Mouse (Mus musculus): ENCODE results near the gene Gsn.
A peak's percentile ranks its signal among the peaks of the same experiment; 100 is the strongest.

Gsn gene

DNA sequence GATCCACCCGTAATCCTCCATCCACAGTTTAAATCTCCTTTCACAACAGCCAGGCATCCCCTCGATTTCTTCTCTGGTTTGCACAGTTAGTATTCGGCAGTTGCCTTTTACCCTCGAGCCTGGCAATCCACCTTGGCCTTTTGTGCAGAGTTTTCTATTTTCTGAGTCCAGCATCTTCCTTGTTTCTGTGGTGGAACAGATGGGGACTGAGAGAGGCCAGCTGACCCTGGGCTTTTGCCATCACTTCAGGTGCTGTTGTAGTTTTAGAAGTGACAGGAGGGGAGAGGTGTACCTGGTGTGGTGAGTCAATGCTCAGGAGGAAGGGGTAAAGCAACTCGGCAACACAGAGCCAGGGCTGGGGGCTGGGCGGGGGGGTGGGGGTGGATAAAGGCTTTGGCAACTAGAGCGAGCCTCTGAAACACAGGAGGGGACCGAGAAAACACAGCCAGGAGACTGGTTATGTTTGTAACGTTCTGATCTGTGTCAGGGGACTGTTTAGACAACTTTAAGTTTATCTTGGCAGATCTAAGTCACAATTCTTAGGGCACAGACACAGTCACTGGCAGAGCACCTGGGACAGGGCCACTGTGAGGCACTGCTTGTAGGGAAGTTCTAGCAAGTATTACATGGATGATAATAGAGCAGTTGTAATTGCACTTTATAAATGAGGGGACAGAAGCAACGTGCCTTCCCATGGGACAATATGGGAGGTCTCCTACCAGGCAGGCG lies 72.0 kb downstream of the Gsn start:
- DNase-seq = no peak

DNA sequence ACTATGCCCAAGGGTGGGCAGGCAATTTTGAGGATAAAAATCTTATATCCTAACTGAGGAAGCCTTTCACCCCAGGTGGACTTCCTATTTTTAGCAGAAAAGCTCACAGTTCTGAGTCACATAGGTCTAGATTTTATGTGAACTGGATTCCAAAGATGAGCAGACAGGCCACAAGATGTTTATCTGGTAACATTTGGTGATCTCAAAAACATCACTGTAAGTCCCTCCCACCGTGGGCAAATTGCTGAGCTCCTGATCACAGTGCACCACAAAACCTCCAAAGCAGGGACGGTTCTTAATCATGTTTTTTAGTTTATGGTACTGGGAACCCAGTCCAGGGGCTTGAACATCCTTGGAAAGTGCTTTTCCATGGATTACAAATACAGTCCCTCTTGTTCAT lies 72.9 kb downstream of the Gsn start:
- no peak for DNase-seq

DNA sequence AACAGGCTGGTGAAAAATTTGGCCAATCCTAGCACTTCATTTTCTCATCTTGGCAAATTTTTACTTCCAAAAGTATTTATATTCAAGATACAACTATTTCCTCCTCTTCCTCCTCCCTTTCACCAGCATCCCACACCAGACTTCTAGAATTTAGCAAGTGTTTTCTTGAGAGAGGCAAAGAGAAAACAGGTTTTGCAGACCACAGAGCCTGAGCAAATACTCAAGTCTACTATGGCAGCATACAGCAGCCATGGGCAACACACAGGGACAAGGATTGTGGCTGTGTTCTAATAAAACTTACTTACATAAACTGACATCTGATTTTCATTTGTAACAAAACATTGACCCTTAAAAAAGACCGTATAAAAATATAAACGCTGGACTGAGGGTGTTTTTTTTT lies 75.0 kb downstream of the Gsn start:
- DNase-seq = no peak

DNA sequence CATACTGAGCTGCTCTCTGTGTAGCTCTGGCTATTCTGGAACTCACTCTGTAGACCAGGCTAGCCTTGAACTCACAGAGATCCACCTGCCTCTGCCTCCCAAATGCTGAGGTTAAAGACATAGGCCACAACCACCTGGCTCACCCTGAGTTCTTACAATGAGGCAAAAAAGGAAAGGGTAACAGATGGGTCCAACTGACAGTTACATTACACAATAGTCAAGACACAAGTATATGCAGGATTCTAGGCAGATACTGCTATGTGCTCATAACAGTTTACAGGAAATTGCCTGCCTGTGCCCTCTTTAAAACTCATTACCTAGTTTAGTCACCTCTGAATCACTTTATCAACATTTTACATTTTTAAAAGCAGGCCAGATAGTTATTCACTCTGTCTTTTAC lies 77.5 kb downstream of the Gsn start:
- DNase-seq = no peak

DNA sequence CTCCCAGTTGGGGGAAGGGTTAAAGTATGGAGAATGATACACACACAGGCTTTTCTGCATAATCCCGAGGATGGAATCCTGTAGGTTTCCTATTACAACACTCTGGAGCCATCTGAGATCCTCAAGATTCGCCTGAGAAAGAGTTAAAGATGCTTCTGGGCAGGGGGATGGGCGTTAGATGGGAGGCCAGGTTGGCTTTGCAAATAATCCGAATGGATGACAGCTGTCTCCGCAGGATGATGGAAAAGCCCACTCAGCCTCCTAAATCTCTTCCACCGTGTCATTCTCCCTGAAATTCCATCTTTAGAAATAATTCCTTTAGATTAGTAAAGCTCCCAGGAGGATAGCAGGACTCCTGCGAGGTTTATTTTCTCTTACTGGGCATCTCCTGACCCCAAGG lies 79.4 kb downstream of the Gsn start:
- no peak for DNase-seq

DNA sequence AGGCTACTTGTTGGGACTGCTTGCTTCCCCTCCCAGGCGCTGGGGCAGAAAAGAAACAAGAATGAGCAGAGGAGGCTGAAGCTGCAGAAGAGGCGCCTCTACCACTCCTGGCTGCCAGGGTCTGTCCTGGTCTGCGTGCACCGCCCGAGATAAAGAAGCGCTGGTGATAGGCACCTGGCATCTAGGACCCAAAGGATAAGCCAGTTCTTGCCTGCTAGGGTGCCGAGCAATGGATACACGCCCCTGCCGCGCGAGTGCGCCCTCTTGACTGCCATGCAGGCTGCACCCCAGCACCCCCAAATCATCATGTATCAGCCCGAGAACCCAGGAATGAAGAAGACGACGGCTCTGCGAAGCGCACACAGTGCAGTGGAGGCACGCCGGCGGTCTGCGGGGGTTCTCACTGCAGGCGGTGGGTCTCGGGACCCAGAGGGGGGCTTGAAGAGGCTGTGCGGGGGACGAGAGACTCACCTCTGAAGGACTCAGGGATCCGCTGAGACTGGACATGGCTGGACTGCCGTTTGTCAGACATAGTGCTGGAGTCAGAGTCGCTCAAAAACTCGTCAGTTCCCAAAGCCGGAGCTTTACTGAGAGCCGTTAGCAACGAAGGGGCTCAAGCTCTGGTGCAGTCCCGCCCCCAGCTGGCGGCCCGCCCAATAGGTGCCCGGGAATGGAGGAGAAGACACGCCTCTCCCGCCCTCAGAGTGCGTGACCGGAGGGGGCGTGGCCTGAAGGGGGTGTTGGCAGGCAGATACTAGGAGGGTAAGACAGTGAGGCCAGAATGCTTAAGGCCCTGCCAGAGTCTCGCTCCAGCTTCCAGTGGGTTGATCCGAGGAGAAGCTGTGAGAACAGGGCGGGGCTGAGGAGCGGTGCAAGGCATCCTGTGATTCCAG lies 80.5 kb downstream of the Gsn start, which contains the start of gene Stom:
TSS of gene Stom (minus strand) at position 589 of the 893 bp plus-strand sequence.
- DNase-seq = peak; percentile 100

DNA sequence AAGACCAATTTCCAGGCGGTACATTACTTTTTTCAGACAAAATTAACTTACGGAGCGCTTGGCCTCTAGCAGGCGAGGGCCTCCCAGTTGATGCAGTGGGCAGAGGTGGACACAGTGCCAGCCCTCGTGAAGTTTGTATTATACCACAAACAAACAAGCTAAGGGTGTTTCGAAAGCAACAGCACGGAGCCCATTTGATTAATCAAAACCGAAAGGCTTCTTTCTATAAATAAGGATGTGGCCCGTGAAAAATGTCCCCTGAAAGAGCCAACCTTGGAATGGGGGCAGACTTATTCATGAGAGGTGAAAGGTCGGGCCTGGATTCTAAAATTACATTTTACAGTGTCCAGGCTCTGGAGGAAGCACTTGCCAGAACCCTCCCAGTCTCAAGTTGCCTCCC lies 81.2 kb downstream of the Gsn start:
- peak; percentile 21 for DNase-seq

DNA sequence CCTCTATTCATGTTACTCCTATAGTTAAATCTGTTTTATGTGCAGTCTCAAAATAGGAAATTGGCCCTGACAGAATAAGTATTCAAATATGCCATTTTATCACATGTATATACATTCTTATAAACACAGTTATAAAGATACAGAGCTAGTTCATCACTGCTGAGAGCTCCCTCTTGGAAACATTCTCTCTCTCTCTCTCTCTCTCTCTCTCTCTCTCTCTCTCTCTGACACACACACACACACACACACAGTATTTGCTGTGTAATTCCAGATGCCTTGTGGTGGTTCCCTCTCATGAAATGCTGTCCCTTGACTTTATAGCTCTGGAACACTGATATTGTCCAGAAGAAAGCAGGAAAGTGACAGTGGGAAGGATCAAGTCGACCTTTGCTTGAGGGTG lies 81.9 kb downstream of the Gsn start:
- DNase-seq = no peak

DNA sequence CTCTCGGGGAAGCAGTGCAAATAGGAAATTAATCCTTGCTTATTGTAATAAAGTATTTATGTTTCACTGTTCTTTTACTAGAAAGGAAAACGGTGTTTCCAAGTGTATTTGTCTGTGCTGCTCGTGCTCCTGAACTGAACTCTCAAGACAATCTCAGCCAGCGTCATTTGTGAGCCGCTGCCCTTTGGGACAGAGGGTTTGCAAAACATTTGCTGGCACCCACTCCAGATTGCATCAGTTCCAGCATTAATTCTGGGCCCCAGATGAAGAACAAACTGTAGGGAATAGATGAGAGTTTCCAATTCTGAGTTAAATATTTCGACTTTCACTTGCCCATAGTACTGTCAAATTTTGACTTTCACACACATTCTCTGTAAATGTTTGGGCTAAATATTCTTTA lies 82.5 kb downstream of the Gsn start:
- DNase-seq = peak; percentile 34

DNA sequence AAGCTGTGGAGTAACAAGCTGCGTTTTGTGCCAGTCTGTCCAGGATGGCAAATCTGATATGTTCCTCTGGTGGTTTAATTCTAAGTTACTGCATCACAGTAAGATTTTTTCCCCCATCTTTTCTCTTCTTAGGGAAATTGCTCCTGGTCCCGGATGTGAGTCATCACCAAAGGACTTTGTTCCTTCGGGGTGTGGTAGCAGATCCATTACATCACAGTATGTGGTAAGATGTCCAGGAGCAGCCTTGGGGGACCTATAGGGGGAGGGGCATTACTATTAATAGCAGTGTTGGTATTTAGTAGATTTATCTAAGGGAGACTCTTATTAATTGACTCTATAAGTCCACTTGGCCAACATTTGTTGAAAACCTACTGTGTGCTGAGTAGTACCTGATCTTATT lies 86.4 kb downstream of the Gsn start:
- no peak for DNase-seq

DNA sequence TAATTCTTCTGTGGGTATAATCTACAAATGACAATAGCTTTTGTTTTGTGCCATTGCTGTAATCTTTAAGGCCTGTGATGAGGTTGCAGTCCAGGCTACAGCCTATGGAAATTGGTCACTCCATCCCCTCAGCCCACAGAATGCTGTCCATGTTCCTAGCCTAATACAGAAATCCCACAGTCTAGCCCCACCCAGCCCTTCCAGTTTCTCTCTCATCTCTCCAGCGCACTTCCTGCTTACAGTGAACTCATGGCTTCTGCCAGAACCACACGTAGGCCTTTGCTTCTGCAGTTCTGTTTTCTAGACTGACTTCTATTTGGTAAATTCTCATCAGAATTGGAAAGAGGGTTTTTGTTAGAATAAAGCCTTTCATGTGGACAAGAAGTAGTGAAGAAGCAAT lies 89.8 kb downstream of the Gsn start:
- DNase-seq = no peak

- DNase-seq = peak; percentile 23
Measured at GRCm38 (mm10) chr2:35349184-35349583, 93.0 kb downstream of the Gsn start.
